Mouse (Mus musculus) kidney, embryonic 14.5 days (tissue): ENCODE results near the gene Serpina1c. TPM values are rescaled to one million over a fixed set of nuclear protein-coding genes. Genes with fewer than 3 reads are reported as not detected.
"Not testable (repeated sequence)": the region's sequence is repeated elsewhere in the genome, so short reads cannot be mapped to it uniquely, and the experiment has no call there.

Experiments used
- ATAC-seq: fragments of 200-750 bp; cut with Nextera tagmentation; 2 replicates; pipeline ENCODE4 v1.8.0; 2017; ENCODE audit warnings: moderate number of reproducible peaks, mild to moderate bottlenecking, moderate TSS enrichment, moderate library complexity; ENCODE audit not compliant: low FRiP score, low TSS enrichment
- H3K27ac ChIP-seq: fragments of 300-500 bp; sonication (generic); 2 replicates; pipeline ENCODE4 v1.5.1; 2014; ENCODE audit warnings: low read depth, mild to moderate bottlenecking, low read length, moderate library complexity, mixed read lengths
- H3K27me3 ChIP-seq: fragments of 300-500 bp; sonication (generic); 2 replicates; pipeline ENCODE4 v1.6.1; 2014; ENCODE audit warnings: mild to moderate bottlenecking, low read length; ENCODE audit not compliant: control insufficient read depth, insufficient read depth
- H3K36me3 ChIP-seq: fragments of 300-500 bp; sonication (generic); 2 replicates; pipeline ENCODE4 v1.6.1; 2014; ENCODE audit warnings: low read length, mixed read lengths; ENCODE audit not compliant: control insufficient read depth, insufficient read depth
- H3K4me1 ChIP-seq: fragments of 300-500 bp; sonication (generic); 2 replicates; pipeline ENCODE4 v1.6.1; 2014; ENCODE audit warnings: low read length, mixed read lengths; ENCODE audit not compliant: control insufficient read depth, insufficient read depth
- H3K4me2 ChIP-seq: fragments of 300-500 bp; sonication (generic); replicated peaks from 2 replicates; pipeline ENCODE4 v1.6.1; 2014; ENCODE audit warnings: low read depth, mild to moderate bottlenecking, low read length
- H3K4me3 ChIP-seq: fragments of 300-500 bp; sonication (generic); 2 replicates; pipeline ENCODE4 v1.5.1; 2014; ENCODE audit warnings: mild to moderate bottlenecking, low read length
- H3K9ac ChIP-seq: fragments of 300-500 bp; sonication (generic); 2 replicates; pipeline ENCODE4 v1.6.1; 2014; ENCODE audit warnings: low read depth, mild to moderate bottlenecking, low read length, moderate library complexity
- H3K9me3 ChIP-seq: fragments of 300-500 bp; sonication (generic); 2 replicates; pipeline ENCODE4 v1.6.1; 2016; ENCODE audit warnings: low read length; ENCODE audit not compliant: control insufficient read depth
- WGBS: fragments of 180-500 bp; shearing (Covaris S2); extraction: QIAGEN DNeasy Blood & Tissue Kit; methylation state at CpG from one replicate; pipeline ENCODE4 v1.1.7; 2014; 5-methylcytosine and 5-hydroxymethylcytosine counted together
- polyA plus RNA-seq: library from polyadenylated mRNA; unstranded; fragments of >200 nt; fragmentation: Nextera tagmentation; extraction: Ambion mirVana; gene quantifications from 2 replicates; pipeline ENCODE4 v1.2.1, GENCODE M21; 2014

Gene Serpina1c
- polyA plus RNA-seq: 0.51 TPM in 1 of 2 replicates, not detected in the other

GRCm38 (mm10) chr12:103904837-103905340 lies at the start of gene Serpina1c:
Gene Serpina1c, minus strand, starts transcription at chr12:103904887.
- not testable (repeated sequence) for H3K4me3 ChIP-seq, ATAC-seq, H3K27me3 ChIP-seq, H3K9me3 ChIP-seq, H3K9ac ChIP-seq, H3K4me1 ChIP-seq, H3K4me2 ChIP-seq, H3K36me3 ChIP-seq, H3K27ac ChIP-seq
- 88% methylated on average over 4 of the region's 4 CpGs for WGBS

- H3K27me3 ChIP-seq, H3K36me3 ChIP-seq, H3K4me1 ChIP-seq, ATAC-seq, H3K27ac ChIP-seq, H3K9ac ChIP-seq, H3K4me3 ChIP-seq, H3K9me3 ChIP-seq, H3K4me2 ChIP-seq: not testable (repeated sequence)
- 82% methylated on average over 3 of the region's 3 CpGs for WGBS
Observed at GRCm38 (mm10) chr12:103952972-103953371, 48.3 kb upstream of the Serpina1c start.

- no peak overlapping the region for H3K27ac ChIP-seq
- H3K4me1 ChIP-seq: no peaks in the 10 kb centered on the region
- no peaks in the 10 kb centered on the region for H3K27me3 ChIP-seq
- H3K9me3 ChIP-seq: no peaks in the 10 kb centered on the region
- WGBS: 86% methylated on average over 4 of the region's 4 CpGs
- no peak overlapping the region for H3K4me2 ChIP-seq
- H3K9ac ChIP-seq: no peak overlapping the region
- ATAC-seq: no peak
- no peak overlapping the region for H3K4me3 ChIP-seq
- no peaks in the 10 kb centered on the region for H3K36me3 ChIP-seq
Observed at GRCm38 (mm10) chr12:103946243-103946642, 41.6 kb upstream of the Serpina1c start.

GRCm38 (mm10) chr12:103909181-103909580 lies 4.5 kb upstream of the Serpina1c start:
- H3K4me2 ChIP-seq, H3K9ac ChIP-seq, ATAC-seq, H3K27me3 ChIP-seq, H3K4me1 ChIP-seq, H3K4me3 ChIP-seq, H3K9me3 ChIP-seq, H3K36me3 ChIP-seq, H3K27ac ChIP-seq: not testable (repeated sequence)
- WGBS: 97% methylated on average over 9 of the region's 16 CpGs

- not testable (repeated sequence) for H3K9me3 ChIP-seq, H3K36me3 ChIP-seq, H3K27ac ChIP-seq, H3K4me1 ChIP-seq, ATAC-seq, H3K4me2 ChIP-seq, H3K27me3 ChIP-seq, H3K9ac ChIP-seq, H3K4me3 ChIP-seq
- WGBS: 42% methylated on average over 1 of the region's 1 CpGs
Observed at GRCm38 (mm10) chr12:103907746-103908145, 3.1 kb upstream of the Serpina1c start.

- not testable (repeated sequence) for ATAC-seq, H3K4me1 ChIP-seq, H3K27ac ChIP-seq, H3K27me3 ChIP-seq, H3K9ac ChIP-seq, H3K4me3 ChIP-seq, H3K36me3 ChIP-seq, H3K9me3 ChIP-seq, H3K4me2 ChIP-seq
- WGBS: 80% methylated on average over 3 of the region's 3 CpGs
Observed at GRCm38 (mm10) chr12:103901929-103902328, 2.8 kb downstream of the Serpina1c start.

- ATAC-seq, H3K27ac ChIP-seq, H3K9me3 ChIP-seq, H3K36me3 ChIP-seq, H3K9ac ChIP-seq, H3K4me1 ChIP-seq, H3K4me3 ChIP-seq, H3K4me2 ChIP-seq, H3K27me3 ChIP-seq: not testable (repeated sequence)
- 79% methylated on average over 1 of the region's 1 CpGs for WGBS
Observed at GRCm38 (mm10) chr12:103866873-103867272, 37.8 kb downstream of the Serpina1c start.

- H3K4me1 ChIP-seq, H3K4me3 ChIP-seq, H3K9ac ChIP-seq, H3K27me3 ChIP-seq, H3K27ac ChIP-seq, ATAC-seq, H3K36me3 ChIP-seq, H3K9me3 ChIP-seq, H3K4me2 ChIP-seq: not testable (repeated sequence)
- WGBS: 78% methylated on average over 9 of the region's 9 CpGs
Observed at GRCm38 (mm10) chr12:103863101-103863974, 41.3 kb downstream of the Serpina1c start, which contains the start of gene Serpina1a. Gene Serpina1a, minus strand, starts transcription at chr12:103863562.

- H3K4me2 ChIP-seq: no peak overlapping the region
- H3K27ac ChIP-seq: no peak overlapping the region
- no peaks in the 10 kb centered on the region for H3K4me1 ChIP-seq
- no peak for ATAC-seq
- no peak overlapping the region for H3K4me3 ChIP-seq
- WGBS: 75% methylated on average over 3 of the region's 3 CpGs
- H3K27me3 ChIP-seq: no peaks in the 10 kb centered on the region
- H3K9me3 ChIP-seq: no peaks in the 10 kb centered on the region
- H3K36me3 ChIP-seq: no peaks in the 10 kb centered on the region
- no peak overlapping the region for H3K9ac ChIP-seq
Observed at GRCm38 (mm10) chr12:103860976-103861375, 43.7 kb downstream of the Serpina1c start.
